Mouse (Mus musculus) limb, embryonic 11.5 days (tissue): ENCODE results near the gene Fam53b. TPM values are rescaled to one million over a fixed set of nuclear protein-coding genes. Genes with fewer than 3 reads are reported as not detected.
A peak's percentile ranks its signal among the peaks of the same experiment; 100 is the strongest.

Experiments
- ATAC-seq: fragments of 200-750 bp; cut with Nextera tagmentation; 2 replicates; pipeline ENCODE4 v1.8.0; 2017; ENCODE audit warnings: low read depth; ENCODE audit not compliant: insufficient number of reproducible peaks, low FRiP score, low TSS enrichment
- DNase-seq: peaks from one replicate; pipeline ENCODE4 v3.0.0-alpha.2; 2015; ENCODE audit warnings: low spot score
- H3K27ac ChIP-seq: fragments of 300-500 bp; sonication (generic); replicated peaks from 2 replicates; pipeline ENCODE4 v1.5.1; 2014; ENCODE audit warnings: low read depth, mild to moderate bottlenecking, low read length
- H3K27me3 ChIP-seq: fragments of 300-500 bp; sonication (generic); 2 replicates; pipeline ENCODE4 v1.6.1; 2014; ENCODE audit warnings: mild to moderate bottlenecking, low read length, mixed read lengths; ENCODE audit not compliant: control insufficient read depth, insufficient read depth
- H3K36me3 ChIP-seq: fragments of 300-500 bp; sonication (generic); 2 replicates; pipeline ENCODE4 v1.6.1; 2014; ENCODE audit warnings: mild to moderate bottlenecking, low read length, moderate library complexity, mixed read lengths; ENCODE audit not compliant: control insufficient read depth, insufficient read depth
- H3K4me1 ChIP-seq: fragments of 300-500 bp; sonication (generic); 2 replicates; pipeline ENCODE4 v1.6.1; 2014; ENCODE audit warnings: low read length, mixed read lengths; ENCODE audit not compliant: control insufficient read depth, insufficient read depth
- H3K4me2 ChIP-seq: fragments of 300-500 bp; sonication (generic); 2 replicates; pipeline ENCODE4 v1.6.1; 2014; ENCODE audit warnings: low read depth, mild to moderate bottlenecking, moderate library complexity; ENCODE audit not compliant: severe bottlenecking
- H3K4me3 ChIP-seq: fragments of 300-500 bp; sonication (generic); 2 replicates; pipeline ENCODE4 v1.5.1; 2014; ENCODE audit warnings: low read depth, low read length
- H3K9ac ChIP-seq: fragments of 300-500 bp; sonication (generic); 2 replicates; pipeline ENCODE4 v1.6.1; 2014; ENCODE audit warnings: mild to moderate bottlenecking, low read length
- H3K9me3 ChIP-seq: fragments of 300-500 bp; sonication (generic); 2 replicates; pipeline ENCODE4 v1.6.1; 2016; ENCODE audit warnings: low read length; ENCODE audit not compliant: control insufficient read depth
- WGBS: fragments of 180-500 bp; shearing (Covaris S2); extraction: QIAGEN DNeasy Blood & Tissue Kit; methylation state at CpG from one replicate; pipeline ENCODE4 v1.1.7; 2014; 5-methylcytosine and 5-hydroxymethylcytosine counted together
- polyA plus RNA-seq: library from polyadenylated mRNA; unstranded; fragments of >200 nt; fragmentation: Nextera tagmentation; extraction: Ambion mirVana; gene quantifications from 2 replicates; pipeline ENCODE4 v1.2.1, GENCODE M21; 2014

Fam53b gene
- polyA plus RNA-seq, 1 experiment from 2014 or later: 23.8 TPM

GRCm38 (mm10) chr7:132753518-132754388 is 59.9 kb downstream of the Fam53b start:
- Histone ChIP-seq H3K27me3 (no peaks in the 10 kb centered on the region), H3K9me3 (no peaks in the 10 kb centered on the region), H3K36me3 (no peaks in the 10 kb centered on the region; the same call in 1 of the 2 replicates), H3K4me2 (no peak overlapping the region), H3K4me3 (no peak overlapping the region), H3K27ac (peak overlapping the region; percentile 77), H3K9ac (no peak overlapping the region), H3K4me1 (peaks cover 19% of the 10 kb centered on the region)
- DNase-seq: peak; percentile 45
- 53% methylated on average over 4 of the region's 4 CpGs for WGBS
- peak; percentile 65; the same call in 1 of the 2 replicates for ATAC-seq

DNA sequence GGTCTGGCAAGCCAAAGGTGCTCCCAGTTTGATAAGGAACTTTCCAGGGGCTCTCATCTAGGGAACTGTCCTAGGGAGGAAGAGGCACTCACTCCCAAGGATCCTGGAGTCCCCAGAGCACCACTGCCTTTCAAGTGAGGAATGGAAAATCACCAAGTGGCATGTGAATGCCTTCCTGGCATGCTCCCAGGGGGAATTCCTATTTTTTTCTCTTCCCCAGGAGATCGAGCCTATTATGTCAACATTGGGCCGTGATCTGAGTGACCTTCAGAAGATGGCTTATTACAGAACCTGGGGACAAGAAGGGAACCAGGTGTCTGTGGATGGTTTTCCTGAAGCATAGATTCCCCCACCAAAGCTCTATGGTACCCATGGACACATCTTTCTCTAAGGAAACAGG is 62.0 kb downstream of the Fam53b start:
- Histone ChIP-seq H3K27me3 (no peaks in the 10 kb centered on the region), H3K9ac (no peak overlapping the region), H3K27ac (no peak overlapping the region), H3K4me1 (peaks cover 19% of the 10 kb centered on the region), H3K9me3 (no peaks in the 10 kb centered on the region), H3K36me3 (no peaks in the 10 kb centered on the region), H3K4me3 (no peak overlapping the region), H3K4me2 (no peak overlapping the region)
- no peak for DNase-seq
- 90% methylated on average over 2 of the region's 2 CpGs for WGBS
- ATAC-seq: no peak

GRCm38 (mm10) chr7:132749504-132749903 is 64.2 kb downstream of the Fam53b start:
- DNase-seq: no peak
- Histone ChIP-seq H3K27me3 (no peaks in the 10 kb centered on the region), H3K36me3 (no peaks in the 10 kb centered on the region), H3K9me3 (no peaks in the 10 kb centered on the region), H3K4me3 (no peak overlapping the region), H3K27ac (no peak overlapping the region), H3K9ac (no peak overlapping the region), H3K4me1 (peaks cover 13% of the 10 kb centered on the region), H3K4me2 (no peak overlapping the region)
- 94% methylated on average over 11 of the region's 11 CpGs for WGBS
- no peak for ATAC-seq

- Histone ChIP-seq H3K36me3 (no peaks in the 10 kb centered on the region), H3K4me1 (peaks cover under 1% of the 10 kb centered on the region; the same call in 1 of the 2 replicates), H3K9me3 (no peaks in the 10 kb centered on the region), H3K4me3 (no peak overlapping the region), H3K4me2 (no peak overlapping the region), H3K27ac (no peak overlapping the region), H3K27me3 (no peaks in the 10 kb centered on the region), H3K9ac (no peak overlapping the region)
- ATAC-seq: no peak
- 91% methylated on average over 3 of the region's 3 CpGs for WGBS
- no peak for DNase-seq
Measured at GRCm38 (mm10) chr7:132748076-132748769, 65.5 kb downstream of the Fam53b start.

GRCm38 (mm10) chr7:132747096-132747495 is 66.6 kb downstream of the Fam53b start:
- Histone ChIP-seq H3K36me3 (no peaks in the 10 kb centered on the region), H3K4me3 (no peak overlapping the region), H3K4me2 (no peak overlapping the region), H3K27me3 (no peaks in the 10 kb centered on the region), H3K27ac (no peak overlapping the region), H3K9ac (no peak overlapping the region; the same call in 1 of the 2 replicates), H3K9me3 (no peaks in the 10 kb centered on the region), H3K4me1 (no peaks in the 10 kb centered on the region)
- DNase-seq (no peak), ATAC-seq (no peak)
- 80% methylated on average over 6 of the region's 6 CpGs for WGBS

GRCm38 (mm10) chr7:132742912-132743311 is 70.8 kb downstream of the Fam53b start:
- 87% methylated on average over 5 of the region's 5 CpGs for WGBS
- Histone ChIP-seq H3K4me3 (no peak overlapping the region), H3K4me2 (no peak overlapping the region), H3K27ac (no peak overlapping the region), H3K36me3 (0 out of 2 replicates have a peak, but pooled peaks cover 2% of the 10 kb centered on the region), H3K27me3 (no peaks in the 10 kb centered on the region), H3K9me3 (no peaks in the 10 kb centered on the region), H3K4me1 (no peaks in the 10 kb centered on the region), H3K9ac (no peak overlapping the region)
- ATAC-seq: no peak
- DNase-seq: no peak

- H3K4me2 ChIP-seq: no peak overlapping the region
- H3K36me3 ChIP-seq: 0 out of 2 replicates have a peak, but pooled peaks cover 2% of the 10 kb centered on the region
Measured at GRCm38 (mm10) chr7:132739829-132740228, 73.9 kb downstream of the Fam53b start.

GRCm38 (mm10) chr7:132738844-132739243 is 74.8 kb downstream of the Fam53b start:
- H3K4me3 ChIP-seq: no peak overlapping the region
- no peaks in the 10 kb centered on the region for H3K27me3 ChIP-seq
- no peak for ATAC-seq
- H3K9ac ChIP-seq: no peak overlapping the region
- H3K4me2 ChIP-seq: no peak overlapping the region
- no peaks in the 10 kb centered on the region for H3K9me3 ChIP-seq
- H3K27ac ChIP-seq: no peak overlapping the region
- H3K4me1 ChIP-seq: peaks cover 14% of the 10 kb centered on the region; the same call in 1 of the 2 replicates
- 0 out of 2 replicates have a peak, but pooled peaks cover 2% of the 10 kb centered on the region for H3K36me3 ChIP-seq
- WGBS: 95% methylated on average over 6 of the region's 6 CpGs
- DNase-seq: no peak

More at GRCm38 (mm10) chr7:132739829-132740228, 73.9 kb downstream of the Fam53b start:
- H3K9me3 ChIP-seq: no peaks in the 10 kb centered on the region
- ATAC-seq: no peak
- H3K27me3 ChIP-seq: no peaks in the 10 kb centered on the region
- 92% methylated on average over 6 of the region's 6 CpGs for WGBS
- no peak overlapping the region for H3K27ac ChIP-seq
- no peak overlapping the region for H3K9ac ChIP-seq
- DNase-seq: no peak
- H3K4me1 ChIP-seq: peaks cover 14% of the 10 kb centered on the region; the same call in 1 of the 2 replicates
- no peak overlapping the region for H3K4me3 ChIP-seq
